Mouse (Mus musculus): ENCODE data around the gene Ddx52. TPM values are rescaled to one million over a fixed set of nuclear protein-coding genes. Genes with fewer than 3 reads are reported as not detected.
A peak's percentile ranks its signal among the peaks of the same experiment; 100 is the strongest.

Ddx52 gene
- polyA plus RNA-seq (2014; fragmentation: Nextera tagmentation; extraction: Ambion mirVana) = 50.8 and 58.0 TPM in 2 replicates

GRCm38 (mm10) chr11:83941950-83942840 lies at the start of gene Ddx52:
TSS of gene Ddx52 (plus strand) at chr11:83942062.
- peak within 1 kb of the TSS; percentile 92 for H3K9ac ChIP-seq (ENCODE audit: low read length)
- H3K4me3 ChIP-seq (ENCODE audit: low read depth, low read length) = peak within 1 kb of the TSS; percentile 80
- H3K9me3 ChIP-seq (ENCODE audit: control insufficient read depth, low read length) = no peaks in the 10 kb centered on the region
- WGBS = 1% methylated on average over 49 of the region's 49 CpGs
- 0 out of 2 replicates have a peak, but pooled peaks cover 2% of the 10 kb centered on the region for H3K27me3 ChIP-seq (ENCODE audit: control insufficient read depth, insufficient read depth, low read length)
- peaks cover 14% of the 10 kb centered on the region for H3K36me3 ChIP-seq (ENCODE audit: control insufficient read depth, insufficient read depth, low read length)
- H3K4me1 ChIP-seq (ENCODE audit: control insufficient read depth, insufficient read depth, low read length) = peaks cover 6% of the 10 kb centered on the region
- ATAC-seq (ENCODE audit: low FRiP score) (peak; percentile 92), DNase-seq (ENCODE audit: low spot score, missing footprints) (peak; percentile 98)
- H3K27ac ChIP-seq (ENCODE audit: low read depth, low read length) = no peak within 1 kb of the TSS
- peak within 1 kb of the TSS; percentile 71 for H3K4me2 ChIP-seq

- Histone ChIP-seq H3K4me3 (ENCODE audit: low read depth, low read length) (no peak overlapping the region), H3K4me1 (ENCODE audit: control insufficient read depth, insufficient read depth, low read length) (no peaks in the 10 kb centered on the region), H3K9me3 (ENCODE audit: control insufficient read depth, low read length) (no peaks in the 10 kb centered on the region), H3K9ac (ENCODE audit: low read length) (no peak overlapping the region), H3K36me3 (ENCODE audit: control insufficient read depth, insufficient read depth, low read length) (no peaks in the 10 kb centered on the region), H3K4me2 (no peak overlapping the region), H3K27ac (ENCODE audit: low read depth, low read length) (no peak overlapping the region), H3K27me3 (ENCODE audit: control insufficient read depth, insufficient read depth, low read length) (no peaks in the 10 kb centered on the region)
- 85% methylated on average over 9 of the region's 9 CpGs for WGBS
- no peak for DNase-seq (ENCODE audit: low spot score, missing footprints)
- ATAC-seq (ENCODE audit: low FRiP score) = no peak
Measured at GRCm38 (mm10) chr11:83893325-83893724, 48.5 kb upstream of the Ddx52 start.

GRCm38 (mm10) chr11:83896430-83897410 lies 45.1 kb upstream of the Ddx52 start:
- ATAC-seq (ENCODE audit: low FRiP score) (no peak), DNase-seq (ENCODE audit: low spot score, missing footprints) (no peak)
- Histone ChIP-seq H3K9ac (ENCODE audit: low read length) (no peak overlapping the region), H3K27me3 (ENCODE audit: control insufficient read depth, insufficient read depth, low read length) (no peaks in the 10 kb centered on the region), H3K4me3 (ENCODE audit: low read depth, low read length) (no peak overlapping the region), H3K4me2 (no peak overlapping the region), H3K27ac (ENCODE audit: low read depth, low read length) (no peak overlapping the region), H3K9me3 (ENCODE audit: control insufficient read depth, low read length) (no peaks in the 10 kb centered on the region), H3K4me1 (ENCODE audit: control insufficient read depth, insufficient read depth, low read length) (no peaks in the 10 kb centered on the region), H3K36me3 (ENCODE audit: control insufficient read depth, insufficient read depth, low read length) (no peaks in the 10 kb centered on the region)
- WGBS = 77% methylated on average over 16 of the region's 16 CpGs

GRCm38 (mm10) chr11:83897569-83897968 lies 44.3 kb upstream of the Ddx52 start:
- Histone ChIP-seq H3K27ac (ENCODE audit: low read depth, low read length) (no peak overlapping the region), H3K4me1 (ENCODE audit: control insufficient read depth, insufficient read depth, low read length) (no peaks in the 10 kb centered on the region), H3K36me3 (ENCODE audit: control insufficient read depth, insufficient read depth, low read length) (no peaks in the 10 kb centered on the region), H3K4me3 (ENCODE audit: low read depth, low read length) (no peak overlapping the region), H3K4me2 (no peak overlapping the region), H3K9me3 (ENCODE audit: control insufficient read depth, low read length) (no peaks in the 10 kb centered on the region), H3K27me3 (ENCODE audit: control insufficient read depth, insufficient read depth, low read length) (no peaks in the 10 kb centered on the region), H3K9ac (ENCODE audit: low read length) (no peak overlapping the region)
- ATAC-seq (ENCODE audit: low FRiP score) (no peak), DNase-seq (ENCODE audit: low spot score, missing footprints) (no peak)
- WGBS = 78% methylated on average over 7 of the region's 7 CpGs

- Histone ChIP-seq H3K27ac (ENCODE audit: low read depth, low read length) (no peak overlapping the region), H3K4me2 (no peak overlapping the region), H3K36me3 (ENCODE audit: control insufficient read depth, insufficient read depth, low read length) (no peaks in the 10 kb centered on the region), H3K4me3 (ENCODE audit: low read depth, low read length) (no peak overlapping the region), H3K9me3 (ENCODE audit: control insufficient read depth, low read length) (no peaks in the 10 kb centered on the region), H3K27me3 (ENCODE audit: control insufficient read depth, insufficient read depth, low read length) (no peaks in the 10 kb centered on the region), H3K4me1 (ENCODE audit: control insufficient read depth, insufficient read depth, low read length) (no peaks in the 10 kb centered on the region), H3K9ac (ENCODE audit: low read length) (no peak overlapping the region)
- 87% methylated on average over 3 of the region's 3 CpGs for WGBS
- no peak for ATAC-seq (ENCODE audit: low FRiP score)
- DNase-seq (ENCODE audit: low spot score, missing footprints) = no peak
Measured at GRCm38 (mm10) chr11:83902812-83903211, 39.0 kb upstream of the Ddx52 start.

GRCm38 (mm10) chr11:83905756-83906155 lies 36.1 kb upstream of the Ddx52 start:
- Histone ChIP-seq H3K4me3 (ENCODE audit: low read depth, low read length) (no peak overlapping the region), H3K9ac (ENCODE audit: low read length) (no peak overlapping the region), H3K9me3 (ENCODE audit: control insufficient read depth, low read length) (no peaks in the 10 kb centered on the region), H3K27me3 (ENCODE audit: control insufficient read depth, insufficient read depth, low read length) (no peaks in the 10 kb centered on the region), H3K4me2 (no peak overlapping the region), H3K36me3 (ENCODE audit: control insufficient read depth, insufficient read depth, low read length) (no peaks in the 10 kb centered on the region), H3K27ac (ENCODE audit: low read depth, low read length) (no peak overlapping the region), H3K4me1 (ENCODE audit: control insufficient read depth, insufficient read depth, low read length) (no peaks in the 10 kb centered on the region)
- no peak for DNase-seq (ENCODE audit: low spot score, missing footprints)
- WGBS = 81% methylated on average over 5 of the region's 5 CpGs
- no peak for ATAC-seq (ENCODE audit: low FRiP score)

- Histone ChIP-seq H3K4me2 (no peak overlapping the region), H3K9ac (ENCODE audit: low read length) (no peak overlapping the region), H3K4me3 (ENCODE audit: low read depth, low read length) (no peak overlapping the region), H3K27me3 (ENCODE audit: control insufficient read depth, insufficient read depth, low read length) (no peaks in the 10 kb centered on the region), H3K9me3 (ENCODE audit: control insufficient read depth, low read length) (no peaks in the 10 kb centered on the region), H3K36me3 (ENCODE audit: control insufficient read depth, insufficient read depth, low read length) (no peaks in the 10 kb centered on the region), H3K4me1 (ENCODE audit: control insufficient read depth, insufficient read depth, low read length) (no peaks in the 10 kb centered on the region), H3K27ac (ENCODE audit: low read depth, low read length) (no peak overlapping the region)
- 15% methylated on average over 7 of the region's 7 CpGs for WGBS
- ATAC-seq (ENCODE audit: low FRiP score) = no peak
- no peak for DNase-seq (ENCODE audit: low spot score, missing footprints)
Measured at GRCm38 (mm10) chr11:83908376-83908775, 33.5 kb upstream of the Ddx52 start.

GRCm38 (mm10) chr11:83913824-83914311 lies 28.0 kb upstream of the Ddx52 start:
- DNase-seq (ENCODE audit: low spot score, missing footprints) (no peak), ATAC-seq (ENCODE audit: low FRiP score) (no peak)
- Histone ChIP-seq H3K27me3 (ENCODE audit: control insufficient read depth, insufficient read depth, low read length) (no peaks in the 10 kb centered on the region), H3K9ac (ENCODE audit: low read length) (no peak overlapping the region), H3K9me3 (ENCODE audit: control insufficient read depth, low read length) (no peaks in the 10 kb centered on the region), H3K4me1 (ENCODE audit: control insufficient read depth, insufficient read depth, low read length) (no peaks in the 10 kb centered on the region), H3K27ac (ENCODE audit: low read depth, low read length) (no peak overlapping the region), H3K36me3 (ENCODE audit: control insufficient read depth, insufficient read depth, low read length) (no peaks in the 10 kb centered on the region), H3K4me2 (no peak overlapping the region), H3K4me3 (ENCODE audit: low read depth, low read length) (no peak overlapping the region)
- 76% methylated on average over 8 of the region's 8 CpGs for WGBS

All from midbrain, embryonic 11.5 days (tissue).